Mouse (Mus musculus) neural tube, embryonic 14.5 days (tissue): ENCODE data around the gene Slc52a3. TPM values are rescaled to one million over a fixed set of nuclear protein-coding genes. Genes with fewer than 3 reads are reported as not detected.

Experiments used
- ATAC-seq: fragments of 200-750 bp; cut with Nextera tagmentation; 2 replicates; pipeline ENCODE4 v1.8.0; 2017; ENCODE audit warnings: low read depth, mild to moderate bottlenecking, moderate TSS enrichment, moderate library complexity
- H3K27ac ChIP-seq: fragments of 300-500 bp; sonication (generic); 2 replicates; pipeline ENCODE4 v1.5.1; 2014; ENCODE audit warnings: low read depth, mild to moderate bottlenecking, control low read depth, low read length, moderate library complexity, mixed read lengths
- H3K27me3 ChIP-seq: fragments of 300-500 bp; sonication (generic); 2 replicates; pipeline ENCODE4 v1.6.1; 2014; ENCODE audit warnings: low read length; ENCODE audit not compliant: control insufficient read depth, insufficient read depth
- H3K36me3 ChIP-seq: fragments of 300-500 bp; sonication (generic); 2 replicates; pipeline ENCODE4 v1.6.1; 2014; ENCODE audit warnings: low read length, mixed read lengths; ENCODE audit not compliant: control insufficient read depth, insufficient read depth
- H3K4me1 ChIP-seq: fragments of 300-500 bp; sonication (generic); 2 replicates; pipeline ENCODE4 v1.6.1; 2014; ENCODE audit warnings: low read length; ENCODE audit not compliant: control insufficient read depth, insufficient read depth
- H3K4me2 ChIP-seq: fragments of 300-500 bp; sonication (generic); 2 replicates; pipeline ENCODE4 v1.6.1; 2014; ENCODE audit warnings: mild to moderate bottlenecking, low read depth, low read length, control low read depth
- H3K4me3 ChIP-seq: fragments of 300-500 bp; sonication (generic); 2 replicates; pipeline ENCODE4 v1.5.1; 2014; ENCODE audit warnings: low read depth, low read length, control low read depth, mixed read lengths
- H3K9ac ChIP-seq: fragments of 300-500 bp; sonication (generic); replicated peaks from 2 replicates; pipeline ENCODE4 v1.6.1; 2014; ENCODE audit warnings: low read depth, mild to moderate bottlenecking, control low read depth, low read length, mixed read lengths
- H3K9me3 ChIP-seq: fragments of 300-500 bp; sonication (generic); 2 replicates; pipeline ENCODE4 v1.6.1; 2016; ENCODE audit warnings: low read length; ENCODE audit not compliant: control insufficient read depth
- WGBS: fragments of 180-500 bp; shearing (Covaris S2); extraction: QIAGEN DNeasy Blood & Tissue Kit; methylation state at CpG from one replicate; pipeline ENCODE4 v1.1.7; 2014; 5-methylcytosine and 5-hydroxymethylcytosine counted together
- polyA plus RNA-seq: library from polyadenylated mRNA; unstranded; fragments of >200 nt; fragmentation: Nextera tagmentation; extraction: Ambion mirVana; gene quantifications from 2 replicates; pipeline ENCODE4 v1.2.1, GENCODE M21; 2014

Gene Slc52a3
- polyA plus RNA-seq, 1 experiment from 2014 or later, result 0.60 TPM

DNA sequence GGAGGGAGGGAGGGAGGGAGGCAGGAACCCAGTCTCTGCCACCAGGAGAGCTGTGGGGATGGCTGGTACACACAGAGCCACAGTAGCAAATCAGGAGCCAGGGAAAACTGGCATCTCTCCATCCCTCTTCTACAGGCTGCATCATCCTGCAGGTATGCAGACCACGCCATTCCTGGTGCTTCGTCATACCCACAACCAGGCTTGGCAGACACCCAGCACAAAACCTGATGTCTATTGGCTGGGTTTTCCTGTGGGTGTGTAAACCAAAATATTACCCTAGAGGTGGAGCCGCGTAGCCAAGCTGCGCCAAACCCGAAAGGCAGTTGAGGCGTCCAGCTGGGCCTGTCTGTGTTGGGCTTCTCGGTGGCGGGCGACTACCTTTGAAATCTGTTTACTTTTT, 33.8 kb upstream of the Slc52a3 start:
- Histone ChIP-seq H3K27me3 (no peaks in the 10 kb centered on the region), H3K27ac (no peak overlapping the region), H3K4me1 (peaks cover 9% of the 10 kb centered on the region), H3K4me2 (no peak overlapping the region), H3K9me3 (no peaks in the 10 kb centered on the region), H3K4me3 (no peak overlapping the region), H3K9ac (no peak overlapping the region), H3K36me3 (no peaks in the 10 kb centered on the region)
- 47% methylated on average over 10 of the region's 10 CpGs for WGBS
- peak; percentile 54; the same call in 1 of the 2 replicates for ATAC-seq

DNA sequence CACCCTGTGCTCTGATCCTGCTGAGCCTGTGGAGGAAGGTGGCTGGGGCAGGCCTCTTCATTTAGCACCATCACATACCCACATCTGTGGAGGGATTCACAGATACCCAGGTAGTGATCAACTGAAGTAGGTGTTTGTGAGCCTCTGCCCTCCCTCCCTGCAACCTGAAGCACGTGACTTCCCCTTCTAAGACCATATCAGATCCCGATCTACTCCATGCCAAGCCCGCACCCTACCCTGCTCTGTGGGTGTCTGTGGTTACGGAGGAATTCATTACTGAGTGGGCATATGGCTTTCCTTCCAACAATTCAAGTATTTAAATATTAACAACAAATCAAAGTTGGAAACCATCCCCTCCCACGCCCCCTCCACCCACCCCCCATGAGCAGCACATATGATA, 33.0 kb upstream of the Slc52a3 start:
- ATAC-seq, result no peak
- Histone ChIP-seq H3K4me2 (no peak overlapping the region), H3K27ac (no peak overlapping the region), H3K4me3 (no peak overlapping the region), H3K9me3 (no peaks in the 10 kb centered on the region), H3K9ac (no peak overlapping the region), H3K36me3 (no peaks in the 10 kb centered on the region), H3K27me3 (no peaks in the 10 kb centered on the region), H3K4me1 (peaks cover 18% of the 10 kb centered on the region)
- WGBS, result 82% methylated on average over 5 of the region's 5 CpGs

DNA sequence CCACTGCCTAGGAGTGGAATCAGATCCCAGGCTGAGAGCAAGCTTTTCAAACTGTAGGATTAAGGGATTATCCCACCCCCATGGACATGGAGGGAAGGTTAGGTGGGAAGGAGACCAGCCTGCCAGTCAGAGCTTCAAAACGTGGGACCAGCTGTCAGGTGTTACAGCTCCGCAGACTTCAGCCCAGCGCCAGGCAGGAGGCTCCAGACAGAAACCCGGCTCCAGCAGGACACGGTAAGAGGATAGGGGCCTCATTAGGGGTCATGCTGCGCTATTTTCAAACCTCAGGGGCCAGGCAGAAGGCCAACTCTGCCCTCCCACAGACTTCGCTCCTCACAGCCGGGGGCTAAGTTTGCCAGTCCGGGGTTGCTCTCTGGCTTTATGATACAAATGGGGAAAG, 32.3 kb upstream of the Slc52a3 start:
- no peaks in the 10 kb centered on the region for H3K36me3 ChIP-seq
- no peak for ATAC-seq
- WGBS, result 7% methylated on average over 9 of the region's 9 CpGs
- no peak overlapping the region for H3K27ac ChIP-seq
- H3K27me3 ChIP-seq, result no peaks in the 10 kb centered on the region
- no peaks in the 10 kb centered on the region for H3K9me3 ChIP-seq
- H3K4me1 ChIP-seq, result peaks cover 24% of the 10 kb centered on the region
- H3K9ac ChIP-seq, result no peak overlapping the region
- no peak overlapping the region for H3K4me3 ChIP-seq
- no peak overlapping the region for H3K4me2 ChIP-seq

DNA sequence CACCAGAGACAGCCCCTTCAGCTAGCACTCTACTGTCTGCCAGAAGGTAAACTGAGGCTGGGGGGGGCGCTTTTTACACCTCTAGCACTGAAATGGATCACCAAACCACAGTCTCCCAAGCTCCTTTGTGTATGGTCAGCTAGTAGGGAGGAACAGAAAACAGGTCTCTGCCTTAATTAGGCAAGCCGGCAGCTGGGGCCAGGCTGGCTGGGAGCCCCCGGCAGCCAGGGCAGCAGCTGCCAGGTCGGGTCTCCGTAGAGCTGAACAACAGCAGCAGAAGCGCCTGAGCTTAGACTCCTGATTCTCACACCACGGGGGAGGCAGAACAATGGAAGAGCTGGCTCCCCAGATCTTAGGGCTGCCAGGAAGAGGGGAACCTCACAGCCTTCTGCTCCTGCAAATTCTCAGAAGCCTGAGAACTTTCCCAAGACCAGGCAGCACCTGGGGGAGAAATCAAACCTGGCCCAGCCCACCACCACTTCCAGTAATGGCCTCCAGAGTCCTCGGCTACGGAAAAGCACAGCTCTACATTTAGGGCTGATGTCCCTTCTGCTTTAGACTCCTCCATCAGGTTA, 29.0 kb upstream of the Slc52a3 start:
- WGBS, result 11% methylated on average over 9 of the region's 9 CpGs
- Histone ChIP-seq H3K4me1 (peaks cover 44% of the 10 kb centered on the region), H3K4me2 (peak overlapping the region; percentile 31), H3K9me3 (no peaks in the 10 kb centered on the region), H3K36me3 (no peaks in the 10 kb centered on the region), H3K9ac (peak overlapping the region; percentile 18; the same call in 1 of the 2 replicates), H3K4me3 (no peak overlapping the region), H3K27me3 (no peaks in the 10 kb centered on the region), H3K27ac (peak overlapping the region; percentile 73)
- ATAC-seq, result no peak

DNA sequence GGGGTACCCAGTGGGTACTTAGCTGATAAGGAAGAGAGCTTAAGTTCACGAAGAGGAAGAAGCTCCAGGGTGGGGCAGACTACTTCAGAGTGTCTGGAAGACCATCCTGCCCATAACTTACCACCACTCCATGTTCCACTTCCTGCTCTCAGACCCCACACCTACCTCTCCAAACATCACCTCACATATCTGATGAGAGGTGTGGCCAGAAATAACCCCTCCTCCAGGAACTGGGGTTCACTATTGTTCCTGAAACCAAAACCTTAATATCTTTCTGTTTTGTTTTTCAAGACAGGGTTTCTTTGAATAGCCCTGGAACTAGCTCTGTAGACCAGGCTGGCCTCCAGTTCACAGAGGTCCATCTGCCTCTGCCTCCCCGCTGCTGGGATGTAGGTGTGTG, 28.5 kb upstream of the Slc52a3 start:
- Histone ChIP-seq H3K27ac (peak overlapping the region; percentile 73), H3K4me1 (peaks cover 44% of the 10 kb centered on the region), H3K27me3 (no peaks in the 10 kb centered on the region), H3K36me3 (no peaks in the 10 kb centered on the region), H3K9ac (peak overlapping the region; percentile 18; the same call in 1 of the 2 replicates), H3K4me2 (peak overlapping the region; percentile 31; the same call in 1 of the 2 replicates), H3K9me3 (no peaks in the 10 kb centered on the region), H3K4me3 (no peak overlapping the region)
- WGBS, result 72% methylated on average over 2 of the region's 2 CpGs
- no peak for ATAC-seq

DNA sequence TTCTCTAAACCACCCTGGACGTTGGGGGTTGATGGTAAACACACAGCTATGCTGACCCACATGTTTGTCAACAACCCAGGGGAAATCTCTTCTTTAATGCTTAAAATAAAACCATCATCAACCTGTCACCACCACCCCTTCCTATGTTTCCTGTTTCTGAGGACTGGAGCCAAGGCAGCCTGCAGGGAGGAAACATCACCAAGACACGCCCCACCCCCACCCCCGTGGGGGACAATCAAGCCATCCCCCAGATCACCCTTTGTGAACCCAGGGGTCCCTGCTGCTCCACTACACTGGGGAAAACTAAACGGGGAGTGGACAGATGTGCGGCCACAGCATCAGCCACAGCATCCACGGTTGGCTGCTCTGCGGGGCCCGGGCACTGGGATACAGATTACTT, 27.9 kb upstream of the Slc52a3 start:
- Histone ChIP-seq H3K27ac (no peak overlapping the region; the same call in 1 of the 2 replicates), H3K9ac (no peak overlapping the region), H3K4me2 (peak overlapping the region; percentile 74; the same call in 1 of the 2 replicates), H3K9me3 (no peaks in the 10 kb centered on the region), H3K36me3 (no peaks in the 10 kb centered on the region), H3K4me3 (no peak overlapping the region), H3K27me3 (no peaks in the 10 kb centered on the region), H3K4me1 (peaks cover 44% of the 10 kb centered on the region)
- no peak for ATAC-seq
- 63% methylated on average over 8 of the region's 8 CpGs for WGBS

DNA sequence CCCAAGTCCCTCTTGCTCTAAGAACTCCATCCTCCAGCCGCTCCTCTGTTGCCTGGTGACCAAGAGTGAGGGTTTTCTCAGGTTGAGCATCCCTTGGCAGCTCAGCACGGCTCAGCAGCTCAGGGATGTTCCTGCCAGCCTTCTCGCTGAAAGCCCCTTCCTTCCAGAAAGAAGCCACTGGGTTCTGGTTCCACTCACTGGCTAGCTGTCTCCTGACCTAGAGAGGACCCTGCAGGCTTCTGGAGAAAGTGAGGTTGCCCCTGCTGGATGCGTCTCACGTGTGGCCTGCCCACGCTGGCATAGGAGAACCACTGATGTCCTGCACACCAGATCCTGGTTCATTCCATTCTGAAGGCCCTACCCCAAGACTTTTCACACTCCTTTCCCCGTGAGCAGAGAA, 27.3 kb upstream of the Slc52a3 start:
- H3K9ac ChIP-seq, result no peak overlapping the region; the same call in 1 of the 2 replicates
- H3K27me3 ChIP-seq, result no peaks in the 10 kb centered on the region
- WGBS, result 82% methylated on average over 7 of the region's 7 CpGs
- no peaks in the 10 kb centered on the region for H3K9me3 ChIP-seq
- no peak overlapping the region for H3K27ac ChIP-seq
- H3K36me3 ChIP-seq, result no peaks in the 10 kb centered on the region
- peaks cover 49% of the 10 kb centered on the region for H3K4me1 ChIP-seq
- H3K4me3 ChIP-seq, result no peak overlapping the region
- ATAC-seq, result no peak
- peak overlapping the region; percentile 74; the same call in 1 of the 2 replicates for H3K4me2 ChIP-seq

DNA sequence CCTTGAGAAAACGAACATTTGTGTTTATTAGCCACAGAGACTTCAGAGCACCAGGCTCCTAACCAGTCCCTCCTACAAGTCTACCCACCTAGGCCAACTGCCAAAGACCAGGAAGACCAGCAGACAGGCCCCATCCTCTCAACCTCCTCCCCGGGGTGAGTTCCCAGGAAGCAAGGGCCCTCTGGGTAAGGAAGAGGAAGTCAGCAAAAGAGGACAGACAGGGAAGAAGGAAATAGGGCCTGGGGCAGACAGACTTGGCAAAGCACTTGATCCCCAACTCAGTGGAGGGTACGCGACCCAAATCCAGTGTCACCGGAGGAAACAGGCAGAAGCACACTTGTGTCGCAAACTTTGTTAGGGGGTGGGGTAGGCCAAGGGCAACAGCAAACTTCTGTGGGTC, 26.9 kb upstream of the Slc52a3 start:
- Histone ChIP-seq H3K27me3 (no peaks in the 10 kb centered on the region), H3K27ac (no peak overlapping the region), H3K36me3 (no peaks in the 10 kb centered on the region), H3K4me1 (peaks cover 50% of the 10 kb centered on the region), H3K9ac (peak overlapping the region; percentile 60; the same call in 1 of the 2 replicates), H3K9me3 (no peaks in the 10 kb centered on the region), H3K4me3 (no peak overlapping the region), H3K4me2 (peak overlapping the region; percentile 74)
- 93% methylated on average over 6 of the region's 6 CpGs for WGBS
- no peak for ATAC-seq

DNA sequence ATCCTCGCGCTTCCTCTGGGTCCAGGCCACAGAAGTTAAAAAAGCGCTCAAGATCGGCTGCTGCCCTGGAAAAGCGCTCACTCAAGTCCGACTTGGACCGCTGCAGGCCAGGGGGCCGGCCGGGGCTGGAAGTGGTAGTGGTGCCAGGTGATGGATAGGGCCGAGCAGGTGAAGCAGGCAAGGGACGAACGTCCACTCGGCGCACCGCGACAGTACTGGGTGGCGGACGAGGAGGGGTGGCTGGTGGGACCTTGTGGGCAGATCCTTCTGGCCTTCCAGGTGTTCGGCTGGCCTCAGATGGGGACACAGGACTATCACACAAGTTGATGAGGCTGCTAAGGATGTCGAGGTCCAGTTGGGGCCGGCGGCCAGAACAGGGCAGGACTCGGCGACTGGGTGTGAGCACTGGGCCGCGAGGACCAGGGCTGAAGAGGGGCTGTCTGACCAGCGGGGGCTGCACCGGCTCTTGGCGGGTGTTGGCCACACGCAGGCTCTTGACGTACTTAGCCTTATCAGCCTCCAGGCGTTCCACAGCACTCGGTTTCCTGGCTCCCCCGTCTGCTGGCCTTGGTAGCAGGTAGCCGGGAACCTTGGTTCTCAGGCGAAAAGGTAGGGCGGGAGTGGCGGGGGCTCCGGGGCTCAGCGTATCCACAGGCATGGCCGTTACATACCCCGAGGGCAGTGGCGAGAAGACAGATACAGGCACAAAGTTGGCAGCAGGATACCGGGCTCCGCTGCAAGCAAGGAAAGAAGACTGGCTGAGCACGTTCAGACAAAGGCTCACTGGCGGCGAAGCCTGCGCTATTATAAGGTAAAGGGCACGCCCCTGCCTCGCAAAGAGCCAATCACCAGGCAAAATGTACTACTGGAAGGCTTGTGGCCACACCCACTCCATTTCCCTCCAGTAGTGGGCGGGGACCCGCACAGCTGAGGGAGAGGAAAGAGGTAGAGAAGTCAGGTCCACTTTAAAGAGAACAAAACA, 25.8 kb upstream of the Slc52a3 start:
- 45% methylated on average over 53 of the region's 53 CpGs for WGBS
- Histone ChIP-seq H3K9me3 (no peaks in the 10 kb centered on the region), H3K4me2 (peak overlapping the region; percentile 74), H3K36me3 (no peaks in the 10 kb centered on the region), H3K9ac (peak overlapping the region; percentile 60), H3K4me1 (peaks cover 50% of the 10 kb centered on the region), H3K27ac (peak overlapping the region; percentile 91), H3K4me3 (peak overlapping the region; percentile 40), H3K27me3 (no peaks in the 10 kb centered on the region)
- peak; percentile 91 for ATAC-seq
